Mouse (Mus musculus) kidney, adult 11 months (tissue): ENCODE data around the gene Zfp58.
"Not testable (repeated sequence)": the region's sequence is repeated elsewhere in the genome, so short reads cannot be mapped to it uniquely, and the experiment has no call there.

ENCODE experiments used
- DNase-seq: peaks from one replicate; pipeline ENCODE4 v3.0.0; 2022

Gene Zfp58

GRCm38 (mm10) chr13:67500084-67500719, at the start of gene Zfp58:
Gene Zfp58 (minus strand): TSS chr13:67500555.
- peak; percentile 86 for DNase-seq

- DNase-seq, result no peak
Measured at GRCm38 (mm10) chr13:67545941-67546340, 45.6 kb upstream of the Zfp58 start.

GRCm38 (mm10) chr13:67527049-67527730, 26.8 kb upstream of the Zfp58 start:
- no peak for DNase-seq

GRCm38 (mm10) chr13:67525753-67526410, 25.5 kb upstream of the Zfp58 start, which contains the start of the genes Gm26965 and Zfp87:
Gene Gm26965 (minus strand): TSS chr13:67526151.
Gene Zfp87 (minus strand): TSS chr13:67526177.
- DNase-seq, result peak; percentile 92

GRCm38 (mm10) chr13:67500908-67501307, 553 bp upstream of the Zfp58 start:
- no peak for DNase-seq

GRCm38 (mm10) chr13:67495631-67496030, 4.7 kb downstream of the Zfp58 start:
- no peak for DNase-seq

- DNase-seq, result no peak
Measured at GRCm38 (mm10) chr13:67484424-67484811, 15.9 kb downstream of the Zfp58 start.

GRCm38 (mm10) chr13:67483625-67484423, 16.5 kb downstream of the Zfp58 start, which contains the start of gene Zfp874b:
Gene Zfp874b (minus strand): TSS chr13:67484258.
- DNase-seq, result peak; percentile 91

GRCm38 (mm10) chr13:67481528-67481927, 18.8 kb downstream of the Zfp58 start:
- no peak for DNase-seq

GRCm38 (mm10) chr13:67469274-67469673, 31.1 kb downstream of the Zfp58 start:
- no peak for DNase-seq

- DNase-seq, result not testable (repeated sequence)
Measured at GRCm38 (mm10) chr13:67463506-67464185, 36.7 kb downstream of the Zfp58 start.

GRCm38 (mm10) chr13:67452021-67452309, 48.4 kb downstream of the Zfp58 start:
- no peak for DNase-seq

GRCm38 (mm10) chr13:67451172-67452020, 49.0 kb downstream of the Zfp58 start, which contains the start of gene Zfp874a:
Gene Zfp874a (minus strand): TSS chr13:67451624.
- peak; percentile 95 for DNase-seq
